Mouse (Mus musculus) erythroblast, adult 5-6 weeks (primary cell): ENCODE data around the gene Dnajc11. TPM values are rescaled to one million over a fixed set of nuclear protein-coding genes. Genes with fewer than 3 reads are reported as not detected.

Experiments used
- ATAC-seq: replicated peaks from 2 replicates; pipeline ENCODE4 v1.8.0; 2016; ENCODE audit warnings: moderate number of reproducible peaks, mild to moderate bottlenecking, moderate TSS enrichment, inconsistent platforms; ENCODE audit not compliant: poor library complexity, low FRiP score, severe bottlenecking
- total RNA-seq, 2 experiments: library from RNA; stranded (forward) in 1 of 2; stranded (reverse) in 1 of 2; fragments of 150-400 nt in 1 of 2; fragments of 200-764, 138-1000 nt in 1 of 2; gene quantifications; 2 replicates each; pipeline versions ENCODE4 v1.2.3 to v1.2.4; 2015 to 2017; ENCODE audit warnings: low replicate concordance in 2 of 2

Gene Dnajc11
- total RNA-seq, 2 experiments from 2014 or later, result 17.1 to 39.4 TPM

DNA sequence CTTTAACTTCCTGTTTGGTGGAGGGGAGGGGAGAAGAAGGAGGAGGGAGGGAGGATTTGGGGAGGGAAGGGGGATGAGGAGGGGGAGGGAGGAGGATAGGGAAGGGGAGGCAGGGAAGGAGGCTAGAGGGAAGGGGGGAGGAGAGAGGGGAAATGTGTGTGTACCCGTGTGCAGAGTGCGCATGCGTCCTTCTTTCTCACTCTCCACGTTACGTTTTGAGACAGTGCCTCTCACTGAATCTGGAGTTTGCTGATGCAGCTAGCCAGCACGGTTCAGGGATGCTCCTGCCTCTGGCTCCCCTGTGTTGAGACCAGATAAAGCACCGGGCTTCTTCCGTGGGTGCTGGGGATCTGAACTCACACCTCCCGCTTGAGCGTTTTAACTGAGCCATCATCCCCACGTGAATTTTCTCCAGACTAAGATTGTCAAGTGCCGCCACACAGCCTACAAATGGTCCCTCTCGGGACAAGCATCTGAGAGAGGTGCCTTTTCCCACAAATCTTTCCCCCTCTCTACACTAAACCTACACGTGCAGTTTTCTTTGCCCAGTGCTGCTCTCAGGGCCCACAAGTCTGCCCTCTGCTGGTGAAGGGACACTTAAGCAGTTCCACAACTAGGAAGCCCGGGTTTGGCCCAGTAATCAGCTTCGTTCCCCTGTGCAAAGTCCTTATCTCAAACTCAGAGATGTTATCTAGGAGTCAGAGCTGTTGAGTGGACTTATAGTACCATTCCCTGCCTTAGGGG is 13.4 kb upstream of the Dnajc11 start:
- peak; percentile 78 for ATAC-seq

- ATAC-seq, result no peak
These were observed 11.4 kb upstream of the Dnajc11 start for GRCm38 (mm10) chr4:151922124-151922523.

DNA sequence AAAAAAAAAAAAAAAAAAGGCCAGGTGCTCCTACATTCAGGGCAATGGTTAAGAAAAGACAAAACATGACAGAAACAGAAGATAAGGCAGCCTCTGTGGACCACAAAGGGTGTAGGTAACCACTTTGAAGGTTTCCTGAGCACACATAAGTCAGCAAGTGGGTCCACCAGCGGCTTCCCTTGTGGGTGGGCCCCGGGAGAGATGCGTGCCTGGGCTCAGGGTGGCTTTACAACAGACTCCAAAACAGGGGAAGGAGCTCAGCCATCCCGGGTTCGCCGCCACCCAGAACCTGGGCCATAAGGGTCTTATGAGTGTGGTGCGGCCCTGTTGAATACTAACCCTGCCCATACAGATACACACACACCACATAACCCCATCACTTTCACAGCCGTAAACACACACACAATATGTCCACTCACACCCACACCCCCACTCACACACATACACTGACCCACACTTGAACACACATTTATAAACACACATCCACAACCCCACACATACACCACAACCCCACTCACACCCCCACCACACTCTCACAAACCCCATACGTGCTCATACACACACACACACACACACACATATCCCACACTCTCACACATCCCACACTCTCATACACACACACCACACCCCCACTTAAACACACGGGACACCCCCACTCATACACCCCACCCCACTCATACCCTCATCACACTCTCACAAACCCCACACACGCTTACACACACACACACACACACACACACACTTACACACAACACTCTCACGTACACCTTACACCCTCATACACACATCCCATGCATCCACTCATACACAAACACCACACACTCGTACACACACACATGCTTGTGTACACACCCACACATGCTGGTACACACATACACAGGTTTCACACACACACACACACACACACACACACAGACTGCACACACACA is 651 bp upstream of the Dnajc11 start:
- ATAC-seq, result peak; percentile 52

DNA sequence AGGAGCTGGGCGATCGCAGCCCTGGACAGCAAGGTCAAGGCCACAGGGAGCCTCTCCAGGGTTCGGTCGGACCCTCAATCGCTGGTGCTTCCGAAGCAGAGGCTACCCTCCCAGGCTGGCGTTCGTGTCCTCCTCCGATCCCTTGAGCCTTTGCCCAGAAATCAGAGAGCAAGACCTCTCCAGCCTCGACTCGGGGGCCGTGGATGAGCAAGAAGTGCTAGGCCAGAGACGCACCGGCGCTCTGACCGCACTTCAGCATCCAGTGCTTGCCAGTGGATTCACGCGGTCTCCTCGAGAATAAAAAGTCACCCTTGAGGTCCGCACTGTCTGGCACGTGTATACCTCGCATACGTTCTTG is 703 bp downstream of the Dnajc11 start:
- peak; percentile 38 for ATAC-seq

DNA sequence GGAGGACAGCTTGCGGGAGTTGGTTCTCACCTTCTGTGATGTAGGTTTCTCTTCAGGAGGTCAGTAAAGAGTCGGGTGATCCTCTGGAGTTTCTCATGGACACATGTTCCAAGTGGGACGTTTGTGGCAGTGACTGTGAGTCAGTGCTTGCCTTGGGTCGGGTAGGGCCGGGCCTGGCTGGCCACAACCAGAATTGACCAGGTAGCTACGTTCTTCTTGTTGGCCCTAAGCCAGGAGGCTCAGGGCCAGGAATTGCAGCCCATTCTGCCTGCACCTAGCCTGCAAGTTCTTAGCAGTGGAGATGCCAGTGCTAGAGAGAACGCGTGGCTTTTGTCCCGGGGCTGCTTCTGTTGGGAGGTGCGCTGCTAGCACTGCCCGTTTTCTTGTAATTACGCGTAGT is 4.0 kb downstream of the Dnajc11 start:
- ATAC-seq, result no peak

DNA sequence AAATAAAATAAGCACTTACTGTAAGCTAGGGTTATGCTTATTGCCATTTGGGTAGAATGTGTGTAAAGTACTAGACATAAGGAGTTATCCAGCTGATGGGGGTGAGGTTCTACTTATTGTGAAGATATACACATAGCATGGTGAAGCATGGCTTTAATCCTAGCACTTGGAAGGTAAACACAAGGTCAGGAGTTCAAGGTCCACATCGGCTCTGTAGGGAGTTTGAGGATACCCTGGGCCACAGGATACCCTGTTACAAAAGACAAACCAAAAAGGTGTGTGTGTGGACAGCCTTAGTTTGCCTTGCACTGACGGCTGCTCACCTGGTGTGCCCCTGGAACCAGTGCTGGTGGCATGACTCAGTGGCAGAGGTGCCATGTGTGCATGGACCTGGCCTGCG is 4.6 kb downstream of the Dnajc11 start:
- ATAC-seq, result no peak

DNA sequence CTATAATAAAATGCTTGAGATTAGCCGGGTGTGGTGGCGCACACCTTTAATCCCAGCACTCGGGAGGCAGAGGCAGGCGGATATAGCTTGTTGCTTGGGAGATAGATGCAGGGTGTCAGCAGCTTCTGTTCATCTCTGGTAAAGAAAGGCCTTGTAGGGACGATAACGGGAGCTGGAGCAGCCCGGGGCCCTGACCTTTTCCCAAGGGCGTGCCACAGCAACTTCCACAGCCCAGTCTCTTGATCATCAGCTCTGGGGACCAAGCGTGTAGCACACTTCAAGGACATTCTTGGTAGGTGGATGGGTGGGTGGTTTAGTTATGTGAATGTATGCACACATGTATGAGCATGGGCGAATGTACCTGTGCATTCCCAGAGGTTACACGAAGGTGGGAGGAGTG is 12.7 kb downstream of the Dnajc11 start:
- ATAC-seq, result no peak

DNA sequence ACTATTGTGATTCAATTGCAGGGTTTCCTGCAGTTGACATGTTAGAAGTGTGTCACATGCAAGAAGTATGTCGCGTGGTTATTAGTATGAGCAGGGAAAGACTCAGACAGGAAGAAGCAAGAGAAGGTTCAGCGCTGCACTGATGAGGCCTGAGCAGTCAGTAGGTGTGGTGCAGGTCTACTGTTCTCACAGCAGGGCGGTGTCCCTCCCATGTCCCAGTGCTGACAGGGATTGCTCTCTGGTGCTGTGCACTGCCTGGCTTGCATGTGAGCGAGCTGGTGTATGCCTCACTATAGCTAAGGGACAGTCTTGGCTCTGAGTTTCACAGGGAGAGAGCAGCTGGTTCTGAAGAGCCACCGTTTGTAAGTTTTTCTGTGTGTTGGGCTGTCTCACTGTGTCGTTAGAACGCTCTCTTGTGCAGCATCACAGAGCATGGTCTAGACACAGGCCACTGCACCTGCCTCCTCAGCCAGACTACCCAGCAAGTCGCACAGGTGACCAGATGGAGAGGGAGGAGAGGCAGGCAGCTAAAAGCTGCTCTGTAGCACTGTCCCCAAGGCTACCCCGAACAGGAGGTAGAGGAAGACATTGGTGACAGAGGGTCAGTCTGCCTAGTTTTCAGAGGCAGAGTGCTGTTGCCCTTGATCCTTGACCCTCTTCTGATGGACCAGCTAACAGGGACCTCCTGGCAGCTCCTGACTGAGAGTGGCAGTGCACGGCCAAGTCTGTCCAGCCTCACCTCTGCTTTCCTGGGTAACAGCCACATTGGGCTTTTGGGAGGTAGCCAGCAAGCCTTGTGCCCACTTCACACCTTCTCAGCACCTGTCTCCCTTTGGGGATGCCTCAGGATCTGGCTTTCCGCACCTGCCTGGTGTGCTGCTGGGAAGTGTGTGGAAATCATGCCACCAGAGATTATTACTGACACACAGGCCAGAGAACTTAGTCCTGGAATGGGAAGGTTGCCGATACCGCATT is 15.3 kb downstream of the Dnajc11 start:
- ATAC-seq, result no peak

- ATAC-seq, result no peak
These were observed 19.7 kb downstream of the Dnajc11 start for GRCm38 (mm10) chr4:151953209-151953608.

GRCm38 (mm10) chr4:151955791-151956190 is 22.3 kb downstream of the Dnajc11 start:
- ATAC-seq, result no peak

GRCm38 (mm10) chr4:151957584-151958315 is 24.3 kb downstream of the Dnajc11 start:
- ATAC-seq, result peak; percentile 68

DNA sequence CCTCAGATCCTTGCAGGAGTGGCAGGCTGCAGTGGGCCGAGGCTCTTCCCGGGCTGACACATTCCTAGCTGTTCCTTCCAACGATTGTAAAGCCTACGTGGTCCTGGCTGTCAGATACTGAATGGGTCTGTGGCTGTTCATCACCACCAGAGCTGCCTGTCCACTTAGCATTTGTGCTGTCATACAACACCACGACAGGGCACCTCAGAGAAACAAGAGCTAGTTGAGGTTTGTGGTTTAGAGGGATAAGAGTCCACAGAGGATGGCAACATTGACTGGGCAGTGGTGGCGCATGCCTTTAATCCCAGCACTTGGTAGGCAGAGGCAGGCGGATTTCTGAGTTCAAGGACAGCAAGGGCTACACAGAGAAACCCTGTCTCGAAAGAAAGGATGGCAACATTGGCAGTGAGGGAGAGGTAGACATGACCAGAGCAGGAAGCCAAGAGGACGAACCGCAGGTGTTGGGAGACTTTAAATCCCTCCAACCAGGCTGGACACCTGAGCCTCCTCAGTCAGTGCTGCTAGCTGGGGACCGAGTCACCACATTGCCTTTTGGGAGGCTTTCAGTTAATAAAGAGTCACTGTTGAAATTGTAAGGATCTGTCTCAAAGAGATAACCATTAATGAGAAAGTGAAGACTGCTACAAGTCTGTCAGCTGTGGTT is 26.5 kb downstream of the Dnajc11 start:
- peak; percentile 18 for ATAC-seq

- ATAC-seq, result peak; percentile 79
These were observed 27.0 kb downstream of the Dnajc11 start for GRCm38 (mm10) chr4:151960513-151960854.

DNA sequence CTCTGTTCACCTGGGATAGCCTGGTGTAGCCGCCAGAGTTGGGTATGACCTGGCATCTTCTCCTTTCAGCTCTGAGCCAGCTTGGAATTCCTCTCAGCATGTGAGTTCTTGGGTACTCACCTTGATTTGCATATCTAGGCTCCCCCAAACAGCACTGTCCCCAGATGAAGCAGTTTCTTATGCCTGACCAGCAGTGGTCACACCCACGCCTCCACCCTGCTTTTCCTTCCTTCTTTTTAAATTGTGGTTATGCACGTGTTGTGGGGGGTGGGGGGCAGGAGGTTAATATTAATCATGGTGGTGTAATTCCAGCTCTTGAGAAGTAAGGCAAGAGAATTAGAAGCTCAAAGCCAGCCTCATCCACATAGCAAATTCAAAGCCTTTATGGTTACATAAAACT is 29.3 kb downstream of the Dnajc11 start:
- peak; percentile 22 for ATAC-seq

DNA sequence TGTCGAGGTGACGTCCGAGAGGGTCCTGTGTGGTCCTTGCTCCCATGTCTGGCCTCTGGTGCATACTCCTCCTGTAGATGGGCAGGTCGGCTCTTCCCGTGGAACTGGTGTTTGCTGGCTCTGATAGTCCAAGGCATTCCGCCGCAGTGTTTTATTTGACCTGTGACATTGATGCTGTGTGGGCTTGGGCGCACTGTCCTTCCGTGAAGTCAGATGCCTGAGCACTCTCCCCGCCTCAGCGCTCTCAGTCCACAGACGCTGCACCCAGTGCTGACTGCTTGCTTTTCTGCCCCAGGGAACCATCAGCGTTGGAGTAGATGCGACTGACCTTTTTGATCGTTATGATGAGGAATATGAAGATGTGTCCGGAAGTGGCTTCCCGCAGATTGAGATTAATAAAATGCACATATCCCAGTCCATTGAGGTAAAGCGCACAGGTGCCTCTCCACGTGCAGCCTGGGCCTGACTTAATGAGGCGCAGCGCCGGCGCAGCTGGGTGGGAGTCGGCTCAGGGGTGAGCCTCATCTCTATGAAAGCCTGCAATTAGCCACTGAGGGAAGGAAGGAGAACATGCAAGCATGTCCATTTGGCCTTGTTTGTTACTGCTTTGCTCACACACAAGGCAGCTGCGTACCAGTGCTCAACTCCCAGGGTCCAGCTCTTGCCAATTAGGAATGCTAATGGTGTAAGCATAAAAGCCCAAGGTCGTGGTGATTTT is 34.9 kb downstream of the Dnajc11 start:
- ATAC-seq, result no peak

DNA sequence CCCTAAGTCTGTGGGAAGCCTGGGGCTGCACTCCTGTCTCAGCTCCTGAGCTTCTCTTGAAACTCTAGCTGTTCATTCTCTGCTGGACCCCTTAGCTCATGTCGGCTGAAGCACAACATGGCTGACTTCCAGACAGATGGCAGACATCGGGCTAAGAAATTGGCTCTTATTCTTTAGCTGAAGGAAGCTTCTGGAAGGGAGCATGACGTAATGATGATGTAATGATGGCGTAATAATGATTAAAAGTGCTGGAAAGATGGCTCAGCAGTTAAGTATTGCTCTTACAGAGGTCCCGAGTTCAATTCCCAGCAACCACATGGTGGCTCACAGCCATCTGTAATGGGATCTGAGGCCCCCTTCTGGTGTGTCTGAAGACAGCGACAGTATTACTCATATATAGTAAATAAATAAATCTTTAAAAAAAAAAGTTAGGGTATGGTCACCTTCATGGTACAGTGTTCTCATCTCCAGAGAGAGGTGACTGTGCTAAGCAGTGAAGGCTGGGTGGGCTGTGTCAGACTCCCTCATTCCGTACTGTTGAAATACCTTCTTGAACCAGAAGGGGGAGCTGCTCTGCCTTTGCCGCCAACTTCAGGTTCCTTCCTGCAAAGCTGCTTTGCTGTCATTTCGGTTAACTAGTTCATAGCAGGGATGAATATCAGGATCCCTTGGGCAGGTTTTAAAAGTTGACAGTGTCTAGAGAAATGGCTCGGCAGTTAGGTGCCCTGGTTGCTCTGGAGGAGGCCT is 38.9 kb downstream of the Dnajc11 start:
- 0 out of 2 replicates have a peak, but pooled peaks have one; percentile 40 for ATAC-seq

DNA sequence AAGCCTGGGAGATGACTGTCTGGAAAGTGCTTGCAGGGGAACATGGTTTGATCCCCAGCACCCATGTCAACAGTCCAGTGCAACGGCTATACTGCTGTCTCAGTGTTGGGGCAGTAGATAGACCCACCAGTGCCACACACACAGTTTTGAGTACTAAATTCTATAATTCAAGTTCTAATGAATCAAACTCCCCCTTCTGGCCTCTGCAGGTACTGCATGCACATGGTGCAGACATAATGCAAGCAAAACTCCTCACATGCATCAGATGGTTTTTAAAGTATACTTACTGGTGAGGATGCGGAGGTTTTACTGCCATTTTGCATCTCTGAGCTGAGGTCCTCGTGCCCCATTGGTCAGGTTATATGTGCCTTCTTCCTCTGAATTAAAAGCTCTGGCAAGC is 42.0 kb downstream of the Dnajc11 start:
- peak; percentile 41; the same call in 1 of the 2 replicates for ATAC-seq
